Mouse (Mus musculus) liver, embryonic 14.5 days (tissue): ENCODE data around the gene Dhrs13. TPM values are rescaled to one million over a fixed set of nuclear protein-coding genes. Genes with fewer than 3 reads are reported as not detected.

ENCODE experiments used
- ATAC-seq: fragments of 200-750 bp; cut with Nextera tagmentation; 2 replicates; pipeline ENCODE4 v1.8.0; 2017; ENCODE audit warnings: moderate number of reproducible peaks, mild to moderate bottlenecking, moderate library complexity; ENCODE audit not compliant: insufficient read depth
- DNase-seq, 3 experiments: peaks; one replicate each; pipeline ENCODE4 v3.0.0-alpha.2; 2012 to 2013; ENCODE audit warnings: low read depth in 3 of 3, low spot score in 3 of 3
- H3K27ac ChIP-seq: fragments of 300-500 bp; sonication (generic); 2 replicates; pipeline ENCODE4 v1.5.1; 2014; ENCODE audit warnings: moderate library complexity, mild to moderate bottlenecking, control low read depth, inconsistent platforms
- H3K27me3 ChIP-seq: fragments of 300-500 bp; sonication (generic); 2 replicates; pipeline ENCODE4 v1.6.1; 2014; ENCODE audit warnings: mild to moderate bottlenecking, low read length, moderate library complexity; ENCODE audit not compliant: control insufficient read depth, insufficient read depth
- H3K36me3 ChIP-seq: fragments of 300-500 bp; sonication (generic); replicated peaks from 2 replicates; pipeline ENCODE4 v1.6.1; 2014; ENCODE audit warnings: low read depth; ENCODE audit not compliant: control insufficient read depth, insufficient read depth
- H3K4me1 ChIP-seq, 2 experiments: fragments of 200-500 bp in 1 of 2; fragments of 300-500 bp in 1 of 2; sonication (generic) in 1 of 2; replicated peaks; 2 replicates each; pipeline ENCODE4 v1.6.1; 2012 to 2014; ENCODE audit warnings: antibody characterized with exemption in 1 of 2, inconsistent platforms in 1 of 2, low read length in 1 of 2; ENCODE audit not compliant: control insufficient read depth in 2 of 2, insufficient read depth in 2 of 2
- H3K4me2 ChIP-seq: fragments of 300-500 bp; sonication (generic); 2 replicates; pipeline ENCODE4 v1.6.1; 2014; ENCODE audit warnings: low read depth, mild to moderate bottlenecking, control low read depth, moderate library complexity
- H3K4me3 ChIP-seq, 2 experiments: fragments of 200-500 bp in 1 of 2; fragments of 300-500 bp in 1 of 2; sonication (generic) in 1 of 2; 2 replicates each; pipeline ENCODE4 v1.5.1; 2012 to 2014; ENCODE audit warnings: low read depth in 2 of 2, low read length in 2 of 2, mild to moderate bottlenecking in 2 of 2, control low read depth in 1 of 2, inconsistent platforms in 1 of 2, moderate library complexity in 1 of 2; ENCODE audit not compliant: insufficient read depth in 1 of 2
- H3K9ac ChIP-seq: fragments of 300-500 bp; sonication (generic); replicated peaks from 2 replicates; pipeline ENCODE4 v1.6.1; 2014; ENCODE audit warnings: mild to moderate bottlenecking, control low read depth, moderate library complexity
- H3K9me3 ChIP-seq: fragments of 300-500 bp; sonication (generic); 2 replicates; pipeline ENCODE4 v1.6.1; 2016; ENCODE audit warnings: low read length, mixed read lengths; ENCODE audit not compliant: control insufficient read depth
- CTCF ChIP-seq: IDR thresholded peaks from 2 replicates; pipeline ENCODE4 v1.5.1; 2016; ENCODE audit warnings: antibody characterized with exemption, low read depth, control low read depth
- EP300 ChIP-seq: IDR thresholded peaks from 2 replicates; pipeline ENCODE4 v1.6.1; 2016; ENCODE audit warnings: antibody characterized with exemption, low read depth
- WGBS: fragments of 180-500 bp; shearing (Covaris S2); extraction: QIAGEN DNeasy Blood & Tissue Kit; methylation state at CpG from one replicate; pipeline ENCODE4 v1.1.7; 2014; ENCODE audit not compliant: insufficient replicate concordance; 5-methylcytosine and 5-hydroxymethylcytosine counted together
- polyA plus RNA-seq, 2 experiments: library from polyadenylated mRNA; depleted of rRNA in 1 of 2; stranded (reverse) in 1 of 2; unstranded in 1 of 2; fragments of >200 nt; fragmentation: Nextera tagmentation in 1 of 2; extraction: Ambion mirVana in 1 of 2; gene quantifications; 2 replicates each; pipeline versions ENCODE4 v1.2.1 to v1.2.3; 2012 to 2014

Gene Dhrs13
- polyA plus RNA-seq, 2 experiments: 8.6 to 17.8 TPM

DNA sequence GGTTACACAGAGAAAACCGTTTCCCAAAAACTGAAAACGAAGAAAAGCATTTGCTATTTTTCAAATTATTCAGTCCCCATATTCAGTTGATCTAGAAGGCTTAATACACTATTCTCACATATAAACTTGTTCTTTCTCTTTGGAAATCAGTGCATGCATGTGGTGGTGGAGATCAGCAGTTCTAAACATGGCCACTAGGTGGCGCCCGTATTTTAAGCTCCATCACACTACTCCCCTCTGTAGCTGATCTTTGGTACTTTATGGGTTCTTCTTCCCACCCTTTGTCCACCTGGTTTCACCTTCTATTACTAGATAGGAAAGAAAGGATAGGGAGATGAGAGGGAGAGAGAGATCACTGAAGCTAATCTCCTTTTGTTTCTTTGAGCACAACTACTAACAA lies 12.4 kb upstream of the Dhrs13 start:
- Histone ChIP-seq H3K4me2 (no peak overlapping the region), H3K36me3 (peaks cover 90% of the 10 kb centered on the region), H3K9me3 (no peaks in the 10 kb centered on the region), H3K4me3 (no peak overlapping the region), H3K9ac (no peak overlapping the region), H3K27ac (no peak overlapping the region), H3K4me1 (no peaks in the 10 kb centered on the region), H3K27me3 (no peaks in the 10 kb centered on the region)
- ATAC-seq (peak; percentile 53; the same call in 1 of the 2 replicates), DNase-seq (peak; percentile 47 to 51 (median 50))
- TF ChIP-seq EP300 (no peak), CTCF (peak; percentile 89)
- WGBS: 18% methylated on average over 4 of the region's 4 CpGs

GRCm38 (mm10) chr11:78023607-78024006 lies 8.5 kb upstream of the Dhrs13 start:
- Histone ChIP-seq H3K27ac (no peak overlapping the region), H3K9ac (no peak overlapping the region), H3K4me3 (no peak overlapping the region), H3K36me3 (peaks cover 83% of the 10 kb centered on the region), H3K4me1 (no peaks in the 10 kb centered on the region), H3K4me2 (no peak overlapping the region), H3K9me3 (no peaks in the 10 kb centered on the region), H3K27me3 (no peaks in the 10 kb centered on the region)
- DNase-seq (no peak), ATAC-seq (no peak)
- 79% methylated on average over 8 of the region's 8 CpGs for WGBS
- TF ChIP-seq CTCF (peak; percentile 59), EP300 (no peak)

DNA sequence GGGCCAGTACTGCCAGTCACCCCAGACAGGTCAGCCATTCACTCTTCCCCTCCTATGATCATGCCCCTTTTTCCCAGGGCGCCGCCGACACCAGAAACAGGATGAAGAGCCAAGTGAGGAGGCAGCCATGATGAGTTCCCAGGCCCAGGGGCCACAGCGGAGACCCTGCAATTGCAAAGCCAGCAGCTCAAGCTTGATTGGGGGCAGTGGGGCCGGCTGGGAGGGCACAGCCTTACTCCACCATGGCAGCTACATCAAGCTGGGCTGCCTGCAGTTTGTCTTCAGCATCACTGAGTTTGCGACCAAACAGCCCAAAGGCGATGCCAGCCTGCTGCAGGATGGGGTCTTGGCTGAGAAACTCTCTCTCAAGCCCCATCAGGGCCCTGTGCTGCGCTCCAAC lies 2.8 kb upstream of the Dhrs13 start:
- 84% methylated on average over 8 of the region's 8 CpGs for WGBS
- peaks cover 47% of the 10 kb centered on the region for H3K36me3 ChIP-seq
- no peak overlapping the region for H3K27ac ChIP-seq
- H3K9ac ChIP-seq: no peak overlapping the region
- DNase-seq: no peak
- H3K4me3 ChIP-seq: no peak overlapping the region
- H3K9me3 ChIP-seq: no peaks in the 10 kb centered on the region
- ATAC-seq: no peak
- H3K4me1 ChIP-seq: peaks cover 12 to 14% of the 10 kb centered on the region in 2 experiments
- H3K27me3 ChIP-seq: no peaks in the 10 kb centered on the region
- TF ChIP-seq EP300 (no peak), CTCF (no peak)
- no peak overlapping the region for H3K4me2 ChIP-seq

DNA sequence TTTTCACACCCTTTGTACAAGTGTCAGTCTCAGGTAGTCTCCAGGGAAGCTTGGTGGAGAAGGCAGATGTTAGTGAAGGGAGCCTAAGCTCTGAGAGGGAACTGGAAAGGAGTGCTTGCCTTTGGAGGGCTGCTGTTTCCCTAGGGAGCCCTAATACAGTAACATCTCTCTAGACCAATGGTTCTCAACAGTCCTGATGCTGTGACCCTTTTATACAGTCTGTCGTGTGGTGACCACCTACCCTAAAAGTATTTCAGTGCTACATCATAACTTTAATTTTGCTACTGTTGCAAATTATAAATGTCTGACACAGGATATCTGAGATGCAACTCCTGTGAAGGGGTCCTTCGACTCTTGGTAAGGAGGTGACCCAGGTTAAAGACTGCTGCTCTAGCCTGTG lies 1.5 kb upstream of the Dhrs13 start:
- ATAC-seq: no peak
- 70% methylated on average over 2 of the region's 2 CpGs for WGBS
- H3K9ac ChIP-seq: no peak overlapping the region

GRCm38 (mm10) chr11:78031389-78031788 lies 691 bp upstream of the Dhrs13 start:
- H3K36me3 ChIP-seq: peaks cover 36% of the 10 kb centered on the region

More for the DNA sequence above, 1.5 kb upstream of the Dhrs13 start:
- no peak for DNase-seq
- Histone ChIP-seq H3K4me3 (no peak overlapping the region), H3K36me3 (peaks cover 44% of the 10 kb centered on the region), H3K4me1 (peaks cover 13 to 14% of the 10 kb centered on the region in 2 experiments), H3K4me2 (peak overlapping the region; percentile 81), H3K9me3 (no peaks in the 10 kb centered on the region), H3K27ac (no peak overlapping the region), H3K27me3 (no peaks in the 10 kb centered on the region)
- TF ChIP-seq EP300 (no peak), CTCF (no peak)

More at GRCm38 (mm10) chr11:78031389-78031788, 691 bp upstream of the Dhrs13 start:
- Histone ChIP-seq H3K27ac (peak overlapping the region; percentile 43), H3K9me3 (no peaks in the 10 kb centered on the region), H3K4me2 (peak overlapping the region; percentile 81), H3K4me1 (peaks cover 14% of the 10 kb centered on the region in 2 experiments), H3K4me3 (peak overlapping the region; percentile 68 to 70), H3K27me3 (no peaks in the 10 kb centered on the region), H3K9ac (peak overlapping the region; percentile 49)
- WGBS: 41% methylated on average over 6 of the region's 6 CpGs
- DNase-seq (no peak), ATAC-seq (no peak)
- no peak for TF ChIP-seq EP300
- no peak for TF ChIP-seq CTCF
